Mouse (Mus musculus): ENCODE results near the gene Tll1.
A peak's percentile ranks its signal among the peaks of the same experiment; 100 is the strongest.

DNA sequence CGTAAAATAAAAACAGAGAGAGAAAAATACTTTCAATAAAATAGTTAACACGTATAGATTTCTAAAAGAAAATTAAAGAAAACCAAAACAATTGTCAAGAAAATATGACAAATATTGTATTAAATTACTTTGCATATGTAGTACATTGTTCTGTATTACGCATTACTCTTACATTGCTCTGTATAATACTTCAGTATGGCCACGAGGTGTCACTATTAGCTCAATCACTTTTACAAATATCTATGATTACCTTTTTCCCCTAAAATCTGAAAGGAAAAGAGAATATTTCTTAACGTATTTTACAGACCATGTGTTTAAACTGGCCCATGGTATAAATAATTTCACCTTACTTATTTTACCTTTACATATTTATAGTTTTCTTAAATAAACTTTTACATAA is 182.5 kb downstream of the Tll1 start:
- TF ChIP-seq CTCF (IDR thresholded peaks at IDR 0.05; ENCODE audit: low read depth), result peak; percentile 73
- no peak for TF ChIP-seq EP300 (IDR thresholded peaks at IDR 0.05; ENCODE audit: low read depth)
